Mouse (Mus musculus) adrenal gland, postnatal 14 days (tissue): ENCODE data around the gene Fermt2. TPM values are rescaled to one million over a fixed set of nuclear protein-coding genes. Genes with fewer than 3 reads are reported as not detected.
A peak's percentile ranks its signal among the peaks of the same experiment; 100 is the strongest.
"Not testable (repeated sequence)": the region's sequence is repeated elsewhere in the genome, so short reads cannot be mapped to it uniquely, and the experiment has no call there.

Experiments used
- DNase-seq: peaks from one replicate; pipeline ENCODE4 v3.0.0; 2021; ENCODE audit warnings: mixed read lengths
- total RNA-seq: library from RNA; stranded (reverse); gene quantifications from 2 replicates; pipeline ENCODE4 v1.2.3, GENCODE M21; 2021

Fermt2 gene
- total RNA-seq, 1 experiment from 2014 or later, result 140 TPM

- peak; percentile 59 for DNase-seq
Measured at GRCm38 (mm10) chr14:45510787-45511186, 19.1 kb downstream of the Fermt2 start.

- peak; percentile 66 for DNase-seq
Measured at GRCm38 (mm10) chr14:45507923-45508322, 22.0 kb downstream of the Fermt2 start.

GRCm38 (mm10) chr14:45507447-45507846, 22.5 kb downstream of the Fermt2 start:
- no peak for DNase-seq

- no peak for DNase-seq
Measured at GRCm38 (mm10) chr14:45507032-45507431, 22.9 kb downstream of the Fermt2 start.

GRCm38 (mm10) chr14:45506165-45506564, 23.8 kb downstream of the Fermt2 start:
- no peak for DNase-seq

GRCm38 (mm10) chr14:45504422-45505113, 25.4 kb downstream of the Fermt2 start:
- DNase-seq, result peak; percentile 36

- DNase-seq, result no peak
Measured at GRCm38 (mm10) chr14:45503934-45504333, 26.0 kb downstream of the Fermt2 start.

GRCm38 (mm10) chr14:45500052-45500451, 29.9 kb downstream of the Fermt2 start:
- DNase-seq, result no peak

GRCm38 (mm10) chr14:45497116-45497515, 32.8 kb downstream of the Fermt2 start:
- DNase-seq, result no peak

- not testable (repeated sequence) for DNase-seq
Measured at GRCm38 (mm10) chr14:45495810-45496209, 34.1 kb downstream of the Fermt2 start.

- DNase-seq, result no peak
Measured at GRCm38 (mm10) chr14:45493891-45494290, 36.0 kb downstream of the Fermt2 start.

GRCm38 (mm10) chr14:45492668-45493067, 37.2 kb downstream of the Fermt2 start:
- DNase-seq, result no peak

- DNase-seq, result peak; percentile 42
Measured at GRCm38 (mm10) chr14:45492038-45492437, 37.9 kb downstream of the Fermt2 start.

- DNase-seq, result not testable (repeated sequence)
Measured at GRCm38 (mm10) chr14:45487201-45487600, 42.7 kb downstream of the Fermt2 start.

GRCm38 (mm10) chr14:45483361-45483760, 46.6 kb downstream of the Fermt2 start:
- DNase-seq, result not testable (repeated sequence)

- no peak for DNase-seq
Measured at GRCm38 (mm10) chr14:45478977-45479806, 50.7 kb downstream of the Fermt2 start.

- DNase-seq, result no peak
Measured at GRCm38 (mm10) chr14:45478515-45478914, 51.4 kb downstream of the Fermt2 start.

GRCm38 (mm10) chr14:45477651-45478050, 52.3 kb downstream of the Fermt2 start:
- DNase-seq, result peak; percentile 74

GRCm38 (mm10) chr14:45476990-45477389, 52.9 kb downstream of the Fermt2 start:
- DNase-seq, result no peak

GRCm38 (mm10) chr14:45472536-45472935, 57.4 kb downstream of the Fermt2 start:
- DNase-seq, result no peak

GRCm38 (mm10) chr14:45469446-45469845, 60.5 kb downstream of the Fermt2 start:
- DNase-seq, result no peak

GRCm38 (mm10) chr14:45466371-45466770, 63.5 kb downstream of the Fermt2 start:
- not testable (repeated sequence) for DNase-seq
